Mouse (Mus musculus) left cerebral cortex, adult 9 months (tissue): Measurements from ENCODE around the gene Zfp316.
A peak's percentile ranks its signal among the peaks of the same experiment; 100 is the strongest.

Experiments
- DNase-seq, 2 experiments: peaks; one replicate each; pipeline ENCODE4 v3.0.0; 2022; ENCODE audit warnings: low spot score in 2 of 2

Zfp316 gene

DNA sequence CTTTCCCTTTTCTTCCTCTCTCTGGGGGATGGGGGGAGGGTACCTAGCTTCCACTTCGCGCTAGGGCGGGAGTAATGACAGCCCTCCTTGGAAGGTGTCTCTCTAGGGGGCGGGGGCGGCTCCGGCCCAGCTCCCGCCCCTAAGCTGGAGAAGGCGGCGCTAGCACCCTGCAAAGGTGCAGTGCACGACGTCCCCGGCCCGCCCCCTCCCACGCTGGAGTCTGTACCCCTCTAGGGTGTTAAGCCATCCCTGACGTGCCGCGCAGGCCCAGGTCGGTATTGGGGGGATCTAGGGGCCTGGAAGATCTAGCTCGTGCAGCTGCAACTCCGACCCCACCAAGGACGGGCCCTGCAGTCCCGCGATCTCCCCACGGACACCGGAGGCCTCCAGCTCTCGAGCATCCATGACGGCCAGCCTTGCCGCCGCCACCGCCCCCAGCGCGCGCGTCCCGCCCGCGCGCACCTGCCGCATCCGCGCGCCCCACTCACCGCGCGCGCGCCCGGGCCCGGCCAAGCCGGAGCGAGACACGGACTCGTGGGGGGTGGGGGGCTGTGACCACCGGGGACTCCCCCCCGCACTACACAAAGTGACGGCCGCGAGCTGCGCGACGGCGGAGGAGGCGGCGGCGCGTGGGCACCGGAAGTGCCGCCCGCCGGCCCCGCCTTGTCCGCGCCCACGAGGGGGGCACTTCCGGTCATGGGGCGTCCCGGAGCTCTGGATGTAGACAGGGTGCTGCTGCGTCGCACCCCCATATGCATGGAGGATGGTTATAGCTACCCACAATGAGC lies at the start of gene Zfp316:
Gene Zfp316 (minus strand): TSS at position 660 of the 788 bp plus-strand sequence.
- peak in 1 of 2 experiments; percentile 65 for DNase-seq

DNA sequence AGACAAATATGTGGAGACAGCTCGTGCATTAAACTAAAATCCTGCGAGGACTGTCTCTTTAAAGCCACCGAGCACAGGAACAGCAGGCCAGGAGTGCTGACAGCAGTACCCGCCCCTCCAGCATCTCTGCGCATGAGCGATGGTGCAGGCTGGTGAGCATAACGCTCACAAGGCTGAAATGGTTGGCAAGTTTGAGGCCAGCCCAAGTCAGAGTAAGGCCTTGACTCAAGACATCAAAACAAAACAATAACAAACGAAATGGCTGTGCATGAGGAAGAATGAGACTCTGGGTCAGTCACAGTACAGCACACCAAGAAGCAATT lies 47.4 kb upstream of the Zfp316 start:
- no peak for DNase-seq

DNA sequence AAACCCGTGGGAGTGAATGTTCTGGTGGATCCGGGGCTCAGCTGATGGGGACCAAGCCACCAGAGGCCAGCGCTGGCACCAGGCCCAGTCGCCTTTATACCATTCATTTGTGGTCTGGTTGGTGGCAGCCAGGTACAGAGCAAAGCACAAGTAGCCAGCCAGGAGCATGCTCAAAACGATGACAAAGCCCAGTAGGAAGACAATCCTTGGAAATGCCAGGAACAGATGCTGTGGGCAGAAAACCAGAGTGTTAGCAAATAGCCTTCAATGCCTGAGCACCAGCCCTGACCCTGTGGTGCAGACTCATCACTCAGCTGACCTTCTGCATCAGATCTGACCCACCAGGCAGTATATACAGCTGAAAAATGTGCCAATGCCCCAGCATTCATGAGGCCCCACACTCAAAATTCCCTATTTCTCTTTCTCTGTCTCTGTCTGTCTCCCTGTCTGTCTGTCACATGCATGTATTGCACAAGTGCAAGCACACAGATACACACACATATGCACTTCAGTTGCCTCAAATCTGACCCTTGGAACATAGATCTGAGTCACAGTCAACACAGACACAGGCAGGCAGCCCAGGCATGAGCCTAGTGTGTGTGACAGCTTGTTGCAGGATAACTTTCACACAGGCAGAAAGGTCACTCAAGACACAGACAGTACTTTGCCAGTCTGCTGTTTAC lies 46.9 kb upstream of the Zfp316 start:
- DNase-seq, result no peak

DNA sequence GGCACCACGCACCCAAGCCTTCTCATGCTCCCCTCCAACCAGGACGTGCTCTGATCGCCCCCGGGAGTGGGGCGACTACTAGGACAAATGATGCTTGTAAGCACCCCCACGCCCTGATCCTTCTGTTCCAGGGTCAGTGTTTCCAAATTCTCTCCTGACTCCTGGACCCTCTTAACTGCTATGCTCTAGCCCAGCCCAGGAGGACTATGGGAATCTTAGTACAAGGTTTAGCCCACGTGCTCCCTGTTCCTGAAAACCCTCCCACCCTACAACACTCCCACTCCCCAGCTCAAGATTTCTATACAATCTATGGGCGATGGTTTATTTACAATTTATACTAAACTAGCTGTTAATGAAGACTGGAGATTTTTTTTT lies 45.7 kb upstream of the Zfp316 start:
- DNase-seq, result no peak

DNA sequence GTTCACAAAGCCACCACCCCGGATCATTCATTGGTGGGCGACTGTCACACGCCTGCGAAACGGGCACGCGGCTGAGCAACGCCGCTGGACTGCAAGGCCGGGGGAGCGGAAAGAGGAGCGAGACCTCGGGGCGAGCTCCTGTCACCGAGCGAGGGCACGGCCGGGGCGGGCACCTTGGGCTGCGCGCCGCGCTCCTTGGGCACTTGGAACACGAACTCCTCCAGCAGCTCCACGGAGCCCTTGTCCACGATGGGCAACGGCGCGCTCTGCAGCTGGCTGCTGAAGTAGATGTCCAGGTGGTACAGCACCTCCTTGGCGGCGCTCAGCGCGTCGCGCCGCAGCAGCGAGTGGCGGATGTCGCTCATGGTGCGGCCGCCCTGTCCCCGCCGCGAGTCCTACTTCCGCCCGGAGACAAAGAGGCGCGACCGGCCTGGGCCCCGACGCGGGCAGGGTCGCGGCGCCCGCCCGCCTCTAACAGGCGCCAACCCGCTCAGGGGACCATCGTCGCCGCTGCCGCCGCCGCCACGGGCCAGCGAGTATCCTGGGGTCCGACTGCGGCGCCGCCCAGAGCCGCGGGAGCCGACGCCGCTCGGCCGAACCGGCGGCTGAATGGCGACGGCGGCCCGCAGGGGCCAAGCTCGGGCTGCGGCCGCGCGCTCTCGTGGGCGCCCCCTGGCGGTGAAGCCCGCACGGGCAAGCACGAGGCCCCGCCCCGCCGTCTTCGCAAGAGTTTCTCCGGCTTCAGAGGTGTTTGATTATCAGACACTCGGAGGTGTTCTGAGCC lies 45.1 kb upstream of the Zfp316 start, which contains the start of gene E130309D02Rik:
Gene E130309D02Rik (minus strand): TSS at position 631 of the 784 bp plus-strand sequence.
- DNase-seq, result peak; percentile 50 to 86

DNA sequence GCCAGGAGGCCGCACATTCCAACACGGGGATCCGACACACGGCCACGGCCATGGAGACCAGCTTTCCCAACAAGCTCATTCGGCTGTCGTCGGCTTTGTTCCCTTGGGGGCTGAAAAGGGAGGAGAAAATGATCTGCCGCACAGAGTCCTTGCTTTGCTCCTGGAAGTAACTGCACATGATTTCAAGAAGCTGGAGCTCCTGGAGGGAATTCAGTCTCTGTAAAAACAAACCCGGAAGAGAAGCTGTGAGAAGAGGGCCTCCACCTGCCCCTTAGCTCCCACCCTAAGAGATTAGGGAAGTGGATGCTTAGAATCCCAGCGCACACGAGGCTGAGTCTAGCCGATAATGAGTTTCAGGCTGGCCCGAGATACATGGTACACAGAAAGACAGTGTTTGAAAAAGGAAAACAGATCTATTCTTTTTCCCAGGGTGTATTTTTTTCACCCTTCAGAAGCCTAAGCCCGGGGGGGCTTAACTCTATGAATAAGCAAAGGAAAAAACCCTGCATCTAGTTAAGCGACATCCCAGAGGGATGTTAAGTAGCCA lies 44.4 kb upstream of the Zfp316 start:
- no peak for DNase-seq

DNA sequence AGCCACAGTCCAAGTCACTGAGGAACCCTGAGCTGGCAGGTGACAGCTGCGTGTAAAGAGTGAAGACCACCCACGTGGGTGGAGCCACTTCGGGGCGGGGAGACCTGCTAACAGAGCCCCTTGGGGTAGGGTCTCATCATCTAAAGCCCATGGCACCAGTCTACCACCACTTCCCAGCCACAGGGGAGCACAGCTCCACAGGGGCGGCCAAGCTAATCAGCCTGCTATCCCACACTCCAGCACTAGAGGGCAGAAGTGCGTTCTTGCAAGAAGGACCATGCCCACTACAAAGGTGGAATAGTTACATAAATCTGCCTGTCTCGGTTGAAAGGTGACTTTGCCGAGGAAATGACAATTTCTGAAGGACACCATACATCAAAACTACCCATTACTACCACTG lies 42.1 kb upstream of the Zfp316 start:
- peak; percentile 32 to 82 for DNase-seq

DNA sequence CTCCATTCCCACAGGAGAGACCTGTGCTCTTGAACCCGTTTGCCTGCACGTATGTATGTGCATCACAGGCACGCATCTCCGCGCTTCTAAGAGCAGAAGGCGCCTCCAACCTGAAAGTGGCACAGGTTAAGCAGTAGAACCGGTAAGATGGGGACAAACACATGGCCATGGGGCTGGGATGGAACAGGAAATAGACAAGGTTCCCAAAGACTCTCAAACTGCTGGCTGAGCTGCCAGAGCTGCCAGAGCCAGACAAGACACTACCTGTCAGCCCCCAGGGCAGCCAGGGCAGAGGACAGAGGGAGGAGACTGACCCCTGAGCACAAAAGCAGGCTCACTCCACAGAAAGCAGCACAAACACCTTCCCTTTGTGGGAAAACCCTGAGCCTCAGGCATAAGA lies 40.1 kb upstream of the Zfp316 start:
- DNase-seq, result no peak

DNA sequence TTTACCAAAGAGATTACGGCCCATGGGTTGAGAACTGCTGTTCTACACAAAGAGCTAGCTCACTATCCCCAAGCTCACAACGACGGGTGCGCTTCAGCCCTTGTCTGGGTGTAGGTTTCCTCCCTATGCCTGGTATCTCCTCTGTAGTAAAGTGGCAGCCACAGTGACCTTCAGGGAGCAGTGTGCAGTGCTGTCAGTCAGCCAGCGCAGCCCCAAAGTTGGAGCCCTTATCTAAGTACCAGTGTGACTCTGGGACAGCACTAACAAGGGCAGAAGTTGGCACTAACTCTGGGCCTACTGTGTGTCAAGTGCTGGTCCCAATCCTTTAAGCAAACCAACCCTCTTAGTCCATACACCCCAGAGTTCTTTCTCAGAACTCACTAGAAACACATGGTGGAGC lies 39.0 kb upstream of the Zfp316 start:
- DNase-seq, result no peak

DNA sequence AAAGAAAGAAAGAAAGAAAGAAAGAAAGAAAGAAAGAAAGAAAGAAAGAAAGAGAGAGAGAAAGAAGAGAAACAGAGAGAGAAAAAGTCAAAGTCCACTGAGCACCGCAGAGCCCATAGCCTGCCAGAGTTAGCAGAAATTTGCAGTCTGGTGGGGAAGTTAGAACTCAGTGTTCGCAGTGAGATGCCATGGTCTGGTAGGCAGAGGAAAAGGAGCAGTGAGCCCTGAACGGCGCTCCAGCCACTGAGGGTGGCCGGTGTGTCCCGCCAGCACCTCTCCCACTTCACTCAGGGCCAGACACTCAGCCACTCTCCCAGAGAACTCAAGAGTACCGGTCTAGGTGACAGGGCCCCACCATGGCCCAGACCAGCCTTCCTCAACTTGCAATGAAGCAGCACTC lies 34.4 kb upstream of the Zfp316 start:
- DNase-seq, result no peak

DNA sequence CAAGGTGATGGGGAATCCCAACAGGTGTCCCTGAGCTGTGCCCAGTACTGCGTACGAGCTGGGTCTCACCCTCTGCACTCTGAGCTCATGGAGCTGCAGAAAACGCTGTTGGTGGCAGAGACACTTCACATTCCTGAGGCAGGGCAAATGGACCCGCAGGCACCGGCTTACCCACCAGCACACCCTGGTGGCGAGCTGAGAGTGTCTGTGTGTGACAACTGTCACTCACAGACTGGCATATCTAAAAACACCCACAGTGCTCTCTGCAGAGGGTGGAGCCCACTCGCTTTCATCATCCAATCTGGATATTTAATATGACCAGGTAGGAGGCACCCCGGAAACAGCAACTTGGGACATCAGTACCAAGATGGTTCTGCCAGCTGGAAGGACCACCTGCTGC lies 31.5 kb upstream of the Zfp316 start:
- DNase-seq, result no peak

DNA sequence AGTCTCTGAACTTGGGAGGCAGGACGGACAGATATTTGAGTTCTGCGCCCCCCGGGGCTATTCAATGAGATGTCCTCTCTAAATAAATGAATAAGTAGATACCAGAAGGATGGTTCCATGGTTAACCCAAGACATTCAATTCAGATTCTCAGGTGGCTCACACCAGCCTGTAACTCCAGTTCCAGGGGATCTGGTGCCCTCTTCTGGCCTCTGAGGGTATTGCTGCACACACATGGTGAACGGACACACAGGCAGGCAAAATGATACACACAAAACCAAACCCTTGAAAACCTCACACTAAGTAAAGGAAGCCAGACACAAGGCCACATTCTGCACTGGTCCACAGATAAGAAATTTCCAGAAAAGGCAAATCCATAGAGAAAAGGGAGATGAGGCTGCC lies 29.9 kb upstream of the Zfp316 start:
- DNase-seq, result peak in 1 of 2 experiments; percentile 61

DNA sequence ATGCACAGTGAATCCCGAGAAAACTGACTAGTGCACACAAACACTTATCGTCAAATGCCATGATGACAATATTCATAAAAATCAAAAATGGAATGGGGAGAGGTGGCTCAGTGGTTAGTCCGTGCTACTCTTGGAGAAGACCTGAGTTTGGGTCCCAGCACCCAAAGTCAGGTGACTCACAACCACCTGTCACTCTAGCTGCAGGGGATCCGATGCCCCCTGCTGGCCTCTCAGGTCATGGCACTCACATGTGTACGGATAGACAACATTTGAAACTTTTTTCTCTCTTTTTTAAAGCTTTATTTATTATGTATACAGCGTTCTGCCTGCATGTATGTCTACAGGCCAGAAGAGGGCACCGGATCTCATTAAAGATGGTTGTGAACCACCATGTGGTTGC lies 28.6 kb upstream of the Zfp316 start:
- no peak for DNase-seq

DNA sequence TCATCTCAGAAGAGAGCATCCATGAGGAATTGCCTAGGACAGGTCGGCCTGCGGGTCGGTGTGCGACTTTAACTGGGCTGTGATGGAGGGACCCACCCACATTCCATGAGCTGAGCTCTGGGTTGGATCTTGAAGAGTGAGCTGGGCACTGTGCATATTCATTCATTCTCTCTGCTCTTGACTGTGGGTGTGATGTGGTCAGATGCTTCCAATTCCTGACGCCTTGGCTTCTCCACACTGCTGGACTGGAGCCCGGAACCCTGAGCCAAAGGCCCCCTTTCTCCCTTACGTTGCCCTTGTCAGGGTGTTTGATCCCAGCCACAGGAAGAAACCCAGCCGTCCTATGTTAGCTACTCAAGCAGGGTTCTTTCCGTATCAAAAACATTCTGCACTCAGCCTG lies 28.2 kb upstream of the Zfp316 start:
- no peak for DNase-seq

DNA sequence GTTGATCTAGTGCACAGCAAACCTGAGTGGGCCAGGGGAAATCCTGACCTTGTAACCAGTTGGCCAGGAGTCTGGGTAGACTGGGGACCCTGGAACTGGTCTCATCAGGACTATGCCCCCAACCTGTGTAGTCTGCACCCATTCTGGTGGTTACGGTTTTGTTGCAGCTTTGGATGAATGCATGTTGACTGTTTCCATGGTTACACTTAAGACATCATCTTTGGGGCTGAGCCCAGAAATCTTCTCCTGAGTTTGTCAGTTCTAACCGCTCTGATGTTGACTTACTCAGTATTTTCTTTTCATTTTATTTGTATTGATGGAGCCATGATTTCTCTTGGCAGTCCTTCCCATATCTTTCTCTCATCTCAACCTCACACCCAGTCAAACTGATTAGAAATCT lies 25.5 kb upstream of the Zfp316 start:
- DNase-seq, result no peak

DNA sequence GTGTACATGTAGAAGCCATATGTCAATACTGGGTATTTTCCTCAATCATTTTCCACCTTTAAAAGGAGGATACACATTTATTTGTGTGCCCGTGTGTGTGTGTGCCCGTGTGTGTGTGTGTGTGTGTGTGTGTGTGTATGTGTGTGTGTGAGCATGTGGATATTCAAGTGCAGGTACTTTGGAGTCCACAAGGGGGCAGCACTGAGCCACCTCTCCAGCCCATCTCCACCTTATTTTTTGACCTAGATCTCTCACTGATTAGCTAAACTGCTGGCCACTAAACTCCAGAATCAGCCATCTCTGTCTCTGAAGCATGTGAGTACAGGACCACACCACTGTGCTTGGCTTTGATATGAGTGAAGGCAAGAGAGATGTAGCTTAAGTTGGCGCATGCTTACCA lies 25.0 kb upstream of the Zfp316 start:
- DNase-seq, result no peak

DNA sequence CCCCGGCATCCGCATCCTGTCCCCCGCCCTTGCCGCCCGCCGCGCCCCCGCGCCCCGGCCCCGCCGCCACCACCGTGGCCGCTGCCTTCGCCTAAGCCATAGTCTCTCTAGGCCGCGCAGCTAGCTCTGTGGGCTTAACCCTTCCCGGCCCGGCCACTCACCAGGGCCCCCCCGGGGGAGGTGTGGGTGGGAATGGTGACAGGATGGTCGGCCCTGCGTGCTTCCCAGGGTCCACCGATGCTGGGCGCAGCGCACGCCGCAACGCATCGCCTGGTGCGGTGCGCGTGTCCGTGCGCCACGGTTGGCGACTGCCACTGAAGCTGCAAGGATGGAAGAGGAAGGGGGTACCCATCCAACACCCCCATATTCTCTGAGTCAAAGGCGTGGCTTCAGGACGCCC lies 23.6 kb upstream of the Zfp316 start, which contains the start of gene Zfp853:
Gene Zfp853 (minus strand): TSS at position 220 of the 400 bp plus-strand sequence.
- DNase-seq, result no peak

DNA sequence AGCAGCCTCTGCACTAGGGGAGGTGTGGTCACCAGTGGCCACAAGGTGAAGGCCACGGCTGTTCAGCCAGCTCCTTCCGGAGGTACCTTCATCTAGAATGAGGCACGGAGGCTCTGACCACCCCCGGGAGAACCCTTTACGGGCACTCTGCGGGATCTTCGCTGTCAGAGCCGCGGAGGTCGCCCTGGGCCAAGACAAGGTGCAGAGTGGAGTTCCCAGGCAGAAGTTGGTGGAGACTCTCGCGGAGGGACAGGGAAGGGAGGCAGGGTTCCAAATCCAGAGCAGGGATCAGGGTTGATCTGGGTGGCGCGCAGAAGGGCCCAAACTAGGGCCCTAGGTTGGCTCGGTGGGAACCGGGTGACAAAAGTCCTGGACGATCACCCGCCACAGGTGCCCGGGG lies 23.1 kb upstream of the Zfp316 start:
- DNase-seq, result no peak

DNA sequence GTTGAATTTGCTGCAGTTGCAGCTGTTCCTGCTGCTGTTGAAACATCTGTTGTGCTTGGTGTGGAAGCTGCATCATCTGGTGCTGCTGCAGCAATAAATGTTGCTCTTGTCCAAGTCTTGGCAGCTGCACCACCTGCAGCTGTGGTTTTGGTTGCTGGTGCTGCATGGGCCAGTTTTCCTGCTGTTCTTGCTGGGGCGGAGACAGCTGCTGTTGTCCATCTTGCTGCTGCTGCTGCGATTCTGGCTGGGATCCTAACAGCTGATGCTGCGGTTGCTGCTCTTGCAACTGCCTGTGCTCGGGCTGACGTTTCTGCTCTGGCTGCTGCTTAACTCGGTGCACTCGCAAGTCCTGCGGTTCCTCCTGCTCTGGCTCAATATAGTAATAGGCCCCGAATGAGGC lies 19.5 kb upstream of the Zfp316 start:
- no peak for DNase-seq

DNA sequence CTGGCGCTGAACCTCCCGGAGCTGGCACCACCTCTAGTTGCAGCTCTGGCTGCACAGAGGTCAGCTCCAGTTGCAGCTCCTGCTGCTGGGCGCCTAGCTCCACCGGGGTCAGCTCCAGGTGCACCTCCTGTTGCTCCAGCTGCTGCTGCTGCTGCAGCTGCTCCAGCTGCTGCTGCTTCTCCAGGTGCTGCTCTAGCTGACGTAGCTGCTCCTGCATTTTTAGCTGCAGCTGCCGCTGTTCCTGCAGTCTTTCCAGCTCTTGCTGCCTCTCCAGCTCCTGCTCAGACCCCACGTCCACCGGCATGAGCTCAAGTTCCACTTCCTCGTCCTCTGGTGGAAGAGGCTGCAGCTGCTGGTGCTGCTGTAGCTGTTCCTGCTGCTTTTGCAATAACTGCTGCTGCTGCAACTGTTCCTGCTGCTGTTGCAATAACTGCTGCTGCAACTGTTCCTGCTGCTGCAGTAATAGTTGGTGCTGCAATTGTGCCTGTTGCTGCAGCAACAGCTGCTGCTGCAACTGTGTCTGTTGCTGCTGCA lies 18.6 kb upstream of the Zfp316 start:
- no peak for DNase-seq

DNA sequence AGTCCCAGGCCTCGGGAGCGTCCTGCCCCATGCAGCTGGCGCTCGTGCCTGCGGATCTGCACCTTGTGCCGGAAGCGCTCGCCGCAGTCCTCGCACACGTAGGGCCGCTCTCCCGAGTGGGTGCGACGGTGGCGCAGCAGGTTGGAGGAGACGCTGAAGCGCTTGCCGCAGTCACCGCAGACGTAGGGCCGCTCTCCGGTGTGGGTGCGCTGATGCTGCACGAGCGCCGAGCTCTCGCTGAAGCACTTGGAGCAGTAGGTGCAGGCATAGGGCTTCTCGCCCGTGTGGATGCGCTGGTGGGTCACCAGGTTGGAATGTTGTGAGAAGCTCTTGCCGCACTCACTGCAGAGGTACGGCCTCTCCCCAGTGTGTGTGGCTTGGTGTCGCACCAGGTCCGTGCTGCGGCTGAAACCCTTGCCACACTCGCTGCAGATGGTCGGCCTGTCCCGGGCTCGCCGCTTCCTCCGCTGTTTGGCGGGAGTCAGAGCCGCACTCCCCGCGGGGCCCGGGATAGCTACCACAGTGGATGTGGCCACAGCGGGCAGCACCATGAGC lies 18.0 kb upstream of the Zfp316 start:
- DNase-seq, result no peak

DNA sequence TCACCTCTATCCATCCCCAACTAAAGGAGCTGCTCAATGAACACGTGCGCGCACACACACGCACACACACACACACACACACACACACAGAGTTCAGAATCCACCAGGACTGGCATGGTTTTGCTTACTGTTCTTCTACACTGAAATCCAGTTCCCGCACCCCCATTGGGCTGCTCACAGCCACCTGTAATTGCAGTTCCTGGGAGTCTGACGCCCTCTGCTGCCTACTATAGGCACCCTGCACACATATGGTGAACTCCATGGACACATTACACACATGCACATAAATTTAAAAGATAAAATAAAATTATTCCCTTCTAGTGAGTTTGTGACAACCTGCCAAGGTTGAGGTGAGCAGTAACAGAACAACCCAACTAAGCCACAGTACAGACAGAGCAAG lies 14.9 kb upstream of the Zfp316 start:
- DNase-seq, result no peak
